Mouse (Mus musculus) stomach, postnatal 0 days (tissue): Measurements from ENCODE around the gene Osbp2.

Source experiments
- CTCF ChIP-seq: IDR thresholded peaks from 2 replicates; pipeline ENCODE4 v1.5.1; 2016; ENCODE audit warnings: antibody characterized with exemption, low read depth, mild to moderate bottlenecking, moderate library complexity
- EP300 ChIP-seq: optimal IDR thresholded peaks from 2 replicates; pipeline ENCODE3; 2016; ENCODE audit warnings: antibody characterized with exemption

- TF ChIP-seq CTCF (no peak), EP300 (no peak)
Observed at GRCm38 (mm10) chr11:3902516-3902915, 38.8 kb upstream of the Osbp2 start.
